Mouse (Mus musculus) left cerebral cortex, adult 2 months (tissue): ENCODE measurements around the gene Olfr812. TPM values are rescaled to one million over a fixed set of nuclear protein-coding genes. Genes with fewer than 3 reads are reported as not detected.
"Not testable (repeated sequence)": the region's sequence is repeated elsewhere in the genome, so short reads cannot be mapped to it uniquely, and the experiment has no call there.

ENCODE experiments used
- DNase-seq, 2 experiments: peaks; one replicate each; pipeline ENCODE4 v3.0.0; 2021 to 2022; ENCODE audit warnings: low spot score in 2 of 2, mixed read lengths in 1 of 2; ENCODE audit errors: extremely low spot score in 1 of 2
- H3K27ac ChIP-seq: fragments of 200-600 bp; 2 replicates; pipeline ENCODE4 v1.8.1; 2022
- H3K4me3 ChIP-seq: fragments of 200-600 bp; 2 replicates; pipeline ENCODE4 v1.8.1; 2022
- CTCF ChIP-seq: fragments of 200-600 bp; IDR thresholded peaks from 2 replicates; pipeline ENCODE4 v1.8.1; 2022; ENCODE audit warnings: antibody characterized with exemption, mild to moderate bottlenecking, moderate library complexity
- intact Hi-C: fragments of 180-260 bp; cut with DNase I; formaldehyde crosslinking; loops from one replicate; pipeline ENCODE4 v1.15.1; 2025
- long read RNA-seq, 2 experiments: library from polyadenylated mRNA; stranded (forward); transcript quantifications; one replicate each; pipeline ENCODE4 v2.0.0; 2021; ENCODE audit warnings: borderline mapping rate in 2 of 2
- total RNA-seq, 2 experiments: library from RNA; stranded (reverse); gene quantifications; 2 replicates each; pipeline ENCODE4 v1.2.3; 2021

Gene Olfr812
- total RNA-seq: not detected
- long read RNA-seq, experiment 1: 0 reads
- long read RNA-seq, experiment 2: 0 reads

DNA sequence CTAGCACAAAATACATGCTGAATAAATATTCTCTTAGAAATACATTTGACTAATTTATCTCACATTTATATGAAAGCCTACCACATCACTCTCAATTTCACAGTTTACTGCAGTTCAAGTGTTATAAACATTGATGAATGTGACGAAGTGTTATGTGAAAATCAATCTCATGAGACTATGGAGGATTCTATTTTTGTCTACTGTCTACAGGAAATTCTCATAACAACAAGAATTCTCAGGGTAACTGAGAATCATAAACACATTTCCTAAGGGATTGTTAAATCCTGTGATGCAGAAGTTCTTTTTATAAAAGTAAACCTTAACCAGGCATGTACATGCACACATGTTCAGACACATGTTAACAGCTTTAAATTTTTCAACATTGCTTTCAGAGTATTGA lies at the start of gene Olfr812:
Gene Olfr812 (minus strand): TSS at position 101 of the 400 bp plus-strand sequence.
- H3K4me3 ChIP-seq: no peak within 1 kb of the TSS
- intact Hi-C loops: no loop called here
- H3K27ac ChIP-seq: no peak within 1 kb of the TSS
- no peak for DNase-seq
- TF ChIP-seq CTCF: no peak

GRCm38 (mm10) chr10:129885934-129886333 lies 40.0 kb upstream of the Olfr812 start:
- Histone ChIP-seq H3K4me3 (no peak overlapping the region), H3K27ac (no peak overlapping the region)
- intact Hi-C loops: no loop called here
- TF ChIP-seq CTCF: no peak
- no peak for DNase-seq

DNA sequence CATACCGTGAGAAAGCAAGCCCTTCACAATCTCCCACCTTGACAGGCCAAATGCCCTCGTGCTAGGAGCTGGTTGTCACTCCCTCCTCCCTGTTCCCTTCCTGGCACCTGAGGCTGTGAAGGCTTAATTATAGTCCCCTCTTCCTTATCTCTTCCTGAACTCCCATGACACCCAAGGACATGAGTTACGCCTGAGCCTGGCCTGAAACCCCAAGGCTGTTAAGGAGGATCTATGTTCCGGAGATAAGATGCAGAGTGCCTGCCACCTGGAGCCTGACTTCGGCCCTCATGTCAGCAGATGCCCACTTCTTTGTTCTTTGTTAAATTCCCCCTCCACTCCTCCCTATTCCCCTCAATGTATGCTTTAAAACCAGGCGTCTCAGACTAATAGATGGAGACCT lies 39.6 kb upstream of the Olfr812 start:
- H3K4me3 ChIP-seq, DNase-seq, H3K27ac ChIP-seq, intact Hi-C loops: not testable (repeated sequence)

GRCm38 (mm10) chr10:129879751-129880150 lies 33.9 kb upstream of the Olfr812 start, which contains the start of gene Olfr814:
Olfr814 (minus strand) TSS chr10:129879851.
- H3K4me3 ChIP-seq, H3K27ac ChIP-seq, DNase-seq, intact Hi-C loops: not testable (repeated sequence)

- intact Hi-C loops: no loop called here
- no peak for DNase-seq
- Histone ChIP-seq H3K27ac (no peak within 1 kb of the TSS), H3K4me3 (no peak within 1 kb of the TSS)
- TF ChIP-seq CTCF: no peak
These were observed 9.2 kb upstream of the Olfr812 start, which contains the start of gene Olfr813 for GRCm38 (mm10) chr10:129855067-129855466. Olfr813 (plus strand) TSS chr10:129855367.

- intact Hi-C loops: no loop called here
- TF ChIP-seq CTCF: no peak
- no peak overlapping the region for H3K4me3 ChIP-seq
- H3K27ac ChIP-seq: no peak overlapping the region
- DNase-seq: no peak
These were observed 1.4 kb upstream of the Olfr812 start for GRCm38 (mm10) chr10:129847343-129847742.

- no peak for DNase-seq
- H3K4me3 ChIP-seq: no peak within 1 kb of the TSS
- TF ChIP-seq CTCF: no peak
- H3K27ac ChIP-seq: no peak within 1 kb of the TSS
- intact Hi-C loops: no loop called here
These were observed 41.6 kb downstream of the Olfr812 start, which contains the start of gene Olfr811 for GRCm38 (mm10) chr10:129804296-129804695. Olfr811 (minus strand) TSS chr10:129804396.

DNA sequence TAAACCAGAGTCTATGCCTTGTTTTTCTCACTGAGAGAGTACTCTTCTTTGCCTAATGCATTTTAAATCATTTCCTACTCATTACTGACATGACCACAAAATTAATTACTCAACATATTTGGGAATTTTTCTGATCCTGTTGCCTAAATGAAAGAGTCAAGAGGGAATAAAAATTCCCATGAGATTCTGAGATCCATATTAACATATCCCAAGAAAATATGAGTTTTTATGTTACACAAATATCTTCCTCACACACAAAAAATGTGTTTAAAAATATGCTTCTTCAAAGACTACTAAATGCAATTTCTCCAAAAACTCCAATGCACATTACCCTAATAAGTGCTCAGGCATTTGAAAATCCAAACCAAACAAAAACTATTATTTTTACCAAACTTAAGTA lies 51.1 kb downstream of the Olfr812 start, which contains the start of gene Olfr810:
Gene Olfr810 (minus strand): TSS at position 101 of the 400 bp plus-strand sequence.
- H3K4me3 ChIP-seq: no peak within 1 kb of the TSS
- intact Hi-C loops: no loop called here
- no peak for TF ChIP-seq CTCF
- no peak for DNase-seq
- no peak within 1 kb of the TSS for H3K27ac ChIP-seq

Other genes starting within 250 kb of the Olfr812 start
- not detected for gene Olfr796, start 233.5 kb downstream of the Olfr812 start, total RNA-seq
- not detected for gene Olfr798, start 218.2 kb downstream of the Olfr812 start, total RNA-seq
- gene Olfr799, start 208.6 kb downstream of the Olfr812 start, total RNA-seq: not detected
- gene Olfr800, start 188.4 kb downstream of the Olfr812 start, total RNA-seq: not detected
- gene Olfr801, start 172.2 kb downstream of the Olfr812 start, total RNA-seq: not detected
- under 1 TPM in 1 of 2 experiments, not detected in 1; 0.11 TPM for gene Olfr802, start 157.9 kb downstream of the Olfr812 start, total RNA-seq
- gene Olfr803, start 151.8 kb downstream of the Olfr812 start, total RNA-seq: not detected
- not detected for gene Olfr804, start 142.9 kb downstream of the Olfr812 start, total RNA-seq
- not detected for gene Olfr805, start 116.7 kb downstream of the Olfr812 start, total RNA-seq
- gene Olfr806, start 104.2 kb downstream of the Olfr812 start, total RNA-seq: not detected
- gene Olfr807, start 88.3 kb downstream of the Olfr812 start, total RNA-seq: not detected
- not detected for gene Olfr808, start 80.6 kb downstream of the Olfr812 start, total RNA-seq
- gene Olfr809, start 71.5 kb downstream of the Olfr812 start, total RNA-seq: not detected
- gene Olfr810, start 51.2 kb downstream of the Olfr812 start, total RNA-seq: not detected
- gene Olfr811, start 41.7 kb downstream of the Olfr812 start, total RNA-seq: not detected
- gene Olfr813, start 9.3 kb upstream of the Olfr812 start, total RNA-seq: not detected
- gene Olfr814, start 33.8 kb upstream of the Olfr812 start, total RNA-seq: not detected
- gene Olfr815, start 59.8 kb upstream of the Olfr812 start, total RNA-seq: not detected
- not detected for gene Olfr816, start 69.5 kb upstream of the Olfr812 start, total RNA-seq
- not detected for gene Olfr818, start 103.0 kb upstream of the Olfr812 start, total RNA-seq
- gene Olfr819, start 121.2 kb upstream of the Olfr812 start, total RNA-seq: not detected
- not detected for gene Olfr247, start 130.0 kb upstream of the Olfr812 start, total RNA-seq
- not detected for gene Gm10310, start 139.0 kb upstream of the Olfr812 start, total RNA-seq
- gene Olfr820, start 166.5 kb upstream of the Olfr812 start, total RNA-seq: not detected
- not detected for gene Olfr821, start 184.3 kb upstream of the Olfr812 start, total RNA-seq
- gene Olfr822, start 225.1 kb upstream of the Olfr812 start, total RNA-seq: not detected